Mouse (Mus musculus): ENCODE data around the gene Mrps18a.

Mrps18a gene

DNA sequence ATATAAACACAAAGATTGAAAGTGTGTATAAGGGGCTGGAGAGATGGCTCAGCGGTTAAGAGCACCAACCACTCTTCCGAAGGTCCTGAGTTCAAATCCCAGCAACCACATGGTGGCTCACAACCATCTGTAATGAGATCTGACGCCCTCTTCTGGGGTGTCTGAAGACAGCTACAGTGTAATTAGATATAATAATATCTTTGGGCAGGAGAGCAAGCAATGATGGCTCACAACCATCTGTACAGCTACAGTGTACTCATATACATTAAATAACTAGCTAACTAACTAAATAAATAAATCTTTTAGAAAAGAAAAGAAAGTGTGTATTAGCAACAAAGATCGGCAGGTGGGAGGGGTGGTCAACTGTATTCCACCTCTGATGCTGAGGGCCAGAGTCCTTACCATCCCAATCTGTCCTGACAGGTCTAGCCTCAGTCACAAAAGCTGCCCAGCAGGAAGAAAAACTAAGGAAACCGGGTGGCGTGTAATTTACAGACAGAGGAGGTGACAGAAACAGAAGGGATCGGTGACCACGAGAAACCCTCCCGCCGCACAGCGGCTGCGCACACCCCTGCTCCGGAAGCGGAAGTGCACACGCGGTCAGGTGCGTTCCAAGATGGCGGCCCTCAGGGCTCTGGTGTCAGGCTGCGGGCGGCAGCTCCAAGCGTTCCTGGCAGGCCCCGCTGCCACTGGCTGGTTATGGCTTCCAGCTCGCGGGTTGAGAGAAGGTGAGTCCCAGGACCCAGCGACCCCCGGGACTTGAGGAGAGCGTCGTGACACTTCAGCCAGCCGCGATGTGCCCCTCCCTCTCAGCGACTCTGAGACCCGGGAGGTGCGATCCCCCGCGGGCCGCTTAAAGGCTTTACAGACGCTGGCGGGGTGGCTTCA, at the start of gene Mrps18a:
Mrps18a (plus strand) TSS at position 585 of the 888 bp plus-strand sequence.
- in situ Hi-C loops (cut with MboI, MseI) = no loop called here

DNA sequence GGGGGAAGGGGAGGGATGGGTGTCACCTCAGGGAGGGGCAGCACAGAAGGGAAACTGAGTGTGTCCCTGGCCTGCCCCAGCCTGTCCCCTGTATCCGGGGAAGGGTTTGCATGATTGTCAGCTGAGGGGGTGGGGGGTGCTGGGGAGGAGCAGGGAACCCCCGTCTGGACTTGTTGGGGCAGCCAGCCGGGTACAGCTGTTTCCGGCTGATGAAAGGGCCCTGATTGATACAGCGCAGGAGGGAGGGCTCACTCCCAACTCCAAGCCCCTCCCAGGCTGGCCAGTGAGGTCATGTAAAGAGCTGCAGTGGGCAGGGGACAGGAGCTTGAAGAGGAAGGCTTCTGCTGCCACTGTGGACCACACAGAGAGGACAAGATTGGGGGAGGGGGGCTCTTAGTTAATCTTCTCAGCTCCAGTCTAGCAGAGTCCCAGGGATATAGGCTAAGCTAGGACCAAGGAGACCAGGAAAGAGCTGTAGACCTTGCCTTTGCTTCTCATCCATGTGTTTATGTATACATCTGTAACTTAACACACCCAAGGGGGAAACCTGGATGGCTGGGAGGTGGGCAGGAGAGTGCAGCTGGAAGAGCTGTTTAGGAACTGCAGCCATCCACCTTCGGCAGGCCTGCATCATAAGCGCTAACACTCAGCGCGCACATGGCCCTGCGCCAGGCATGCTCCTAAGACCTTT, 47.4 kb upstream of the Mrps18a start:
- in situ Hi-C loops (cut with MboI, MseI) = no loop called here

DNA sequence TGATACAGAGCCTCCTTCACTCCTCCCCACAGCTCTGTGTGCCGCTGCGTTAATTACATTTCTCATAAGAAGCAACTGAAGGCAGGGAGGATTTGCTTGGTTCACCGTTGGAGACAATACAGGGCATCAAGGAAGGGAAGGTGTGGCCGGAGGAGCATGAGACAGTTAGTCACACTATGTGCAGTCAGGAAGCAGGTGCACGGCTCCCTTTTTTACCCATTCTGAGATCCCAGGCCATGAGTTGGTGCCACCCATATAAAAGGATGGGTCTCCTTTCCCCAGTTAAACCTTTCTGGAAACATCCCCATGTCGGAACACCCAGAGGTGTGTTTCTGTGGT, 46.8 kb upstream of the Mrps18a start:
- in situ Hi-C loops (cut with MboI, MseI) = no loop called here

DNA sequence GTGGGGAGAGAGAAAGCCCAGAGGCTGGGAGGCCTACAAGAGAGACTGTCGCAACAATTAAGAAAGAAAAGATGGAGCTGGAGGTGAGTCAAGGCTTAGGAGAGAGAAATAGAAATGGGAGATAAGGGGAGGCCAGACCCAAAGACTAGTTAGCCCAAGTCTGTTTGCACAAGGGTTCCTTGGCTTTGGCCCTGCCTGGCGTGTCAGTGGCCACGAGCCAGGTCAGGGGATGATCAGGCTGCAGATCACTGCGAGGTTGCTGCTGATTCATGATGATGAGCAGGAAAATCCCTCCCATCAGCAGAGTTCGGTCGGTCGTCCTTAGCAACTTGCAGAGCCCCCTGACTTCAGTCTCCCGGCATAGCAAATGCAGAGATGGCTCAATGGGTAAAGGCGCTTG, 40.7 kb upstream of the Mrps18a start:
- in situ Hi-C loops (cut with MboI, MseI) = loop anchor here (5.0 kb wide), 1 partner anchor 33 kb away; no protein-coding TSS in a partner anchor

- in situ Hi-C loops (cut with MboI, MseI) = loop anchor here (5.0 kb wide), 1 partner anchor 34 kb away; no protein-coding TSS in a partner anchor
Measured at GRCm38 (mm10) chr17:46071531-46071930, 39.3 kb upstream of the Mrps18a start.

- in situ Hi-C loops (cut with MboI, MseI) = loop anchor here (5.0 kb wide), 1 partner anchor 37 kb away; no protein-coding TSS in a partner anchor
Measured at GRCm38 (mm10) chr17:46073730-46074301, 37.0 kb upstream of the Mrps18a start.

- in situ Hi-C loops (cut with MboI, MseI) = loop anchor here (5.0 kb wide), 1 partner anchor 37 kb away; no protein-coding TSS in a partner anchor
Measured at GRCm38 (mm10) chr17:46074398-46075115, 36.2 kb upstream of the Mrps18a start.

GRCm38 (mm10) chr17:46075116-46075485, 35.7 kb upstream of the Mrps18a start:
- in situ Hi-C loops (cut with MboI, MseI) = no loop called here

GRCm38 (mm10) chr17:46075551-46076259, 35.1 kb upstream of the Mrps18a start:
- in situ Hi-C loops (cut with MboI, MseI) = no loop called here

DNA sequence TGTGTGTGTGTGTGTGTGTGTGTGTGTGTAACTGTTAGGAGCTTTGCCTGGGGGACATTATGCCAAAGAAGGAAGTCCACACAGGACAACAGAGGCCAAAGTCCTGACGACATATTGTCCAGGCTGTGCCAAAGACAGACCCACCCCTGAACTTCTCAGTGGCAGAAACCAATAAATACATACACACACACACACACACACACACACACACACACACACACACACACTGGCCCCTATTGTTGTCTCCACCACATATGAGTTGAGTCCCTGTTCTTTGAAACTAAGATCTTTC, 34.6 kb upstream of the Mrps18a start:
- in situ Hi-C loops (cut with MboI, MseI) = no loop called here

- in situ Hi-C loops (cut with MboI, MseI) = no loop called here
Measured at GRCm38 (mm10) chr17:46077921-46078534, 32.8 kb upstream of the Mrps18a start.

DNA sequence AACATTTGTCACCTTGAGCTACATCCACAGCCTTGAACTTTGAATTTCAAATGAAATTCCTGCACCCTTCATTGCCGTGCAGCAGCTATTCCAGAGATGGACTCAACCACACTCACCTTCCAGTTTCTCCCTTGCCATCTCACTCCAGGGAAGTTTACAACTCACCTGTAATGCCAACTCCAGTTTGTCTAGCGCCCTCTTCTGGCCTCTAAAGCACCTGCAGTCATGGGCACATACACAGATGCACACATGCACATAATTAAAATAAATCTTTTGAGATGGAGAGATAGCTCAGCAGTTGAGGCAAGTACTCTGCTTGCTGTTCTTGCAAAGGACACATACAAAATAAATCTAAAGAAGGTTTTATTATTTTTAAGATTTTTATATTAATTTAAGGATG, 31.7 kb upstream of the Mrps18a start:
- in situ Hi-C loops (cut with MboI, MseI) = no loop called here

GRCm38 (mm10) chr17:46080388-46080787, 30.4 kb upstream of the Mrps18a start:
- in situ Hi-C loops (cut with MboI, MseI) = no loop called here

DNA sequence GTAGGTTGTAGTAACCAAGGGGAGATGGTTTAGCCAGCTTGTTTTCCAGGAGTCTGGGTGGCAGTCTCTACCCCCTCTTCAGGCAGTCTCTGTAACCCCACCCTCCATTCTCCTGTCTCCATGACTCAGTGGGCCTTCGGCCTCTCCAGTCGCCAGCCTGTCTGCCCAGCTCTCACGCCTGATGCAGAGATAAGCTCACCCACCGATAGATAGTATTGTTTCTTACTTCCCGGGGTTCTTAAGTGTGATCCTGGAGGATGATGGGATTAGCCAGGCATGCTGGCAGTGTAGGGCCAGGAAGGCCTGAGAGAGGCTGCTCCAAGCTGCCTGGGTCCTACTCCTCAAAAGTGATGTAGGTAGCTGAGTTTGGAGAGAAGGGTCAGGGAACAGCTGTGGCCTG, 29.7 kb upstream of the Mrps18a start:
- in situ Hi-C loops (cut with MboI, MseI) = no loop called here

- in situ Hi-C loops (cut with MboI, MseI) = no loop called here
Measured at GRCm38 (mm10) chr17:46081657-46082056, 29.1 kb upstream of the Mrps18a start.

GRCm38 (mm10) chr17:46083381-46083780, 27.4 kb upstream of the Mrps18a start:
- in situ Hi-C loops (cut with MboI, MseI) = no loop called here

- in situ Hi-C loops (cut with MboI, MseI) = no loop called here
Measured at GRCm38 (mm10) chr17:46084091-46084501, 26.7 kb upstream of the Mrps18a start.

GRCm38 (mm10) chr17:46086341-46086870, 24.4 kb upstream of the Mrps18a start:
- in situ Hi-C loops (cut with MboI, MseI) = no loop called here

DNA sequence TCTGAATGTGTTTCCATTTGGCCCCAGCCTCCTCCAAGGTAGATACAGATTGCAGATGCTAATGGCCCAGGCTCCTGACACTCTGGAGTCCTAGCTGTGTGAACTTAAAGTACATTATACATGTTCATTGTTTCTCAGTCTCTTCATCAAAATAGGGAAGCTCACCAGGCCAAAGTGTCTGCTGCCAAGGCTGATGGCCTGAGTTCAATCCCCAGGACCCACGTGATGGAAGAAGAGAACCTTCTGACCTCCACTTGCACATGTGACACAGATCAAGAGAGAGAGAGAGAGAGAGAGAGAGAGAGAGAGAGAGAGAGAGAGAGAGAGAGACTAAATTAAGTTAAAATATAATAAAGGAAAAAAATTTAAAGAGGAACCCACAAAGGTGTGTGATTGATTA, 19.4 kb upstream of the Mrps18a start:
- in situ Hi-C loops (cut with MboI, MseI) = no loop called here

- in situ Hi-C loops (cut with MboI, MseI) = no loop called here
Measured at GRCm38 (mm10) chr17:46091899-46092298, 18.9 kb upstream of the Mrps18a start.

DNA sequence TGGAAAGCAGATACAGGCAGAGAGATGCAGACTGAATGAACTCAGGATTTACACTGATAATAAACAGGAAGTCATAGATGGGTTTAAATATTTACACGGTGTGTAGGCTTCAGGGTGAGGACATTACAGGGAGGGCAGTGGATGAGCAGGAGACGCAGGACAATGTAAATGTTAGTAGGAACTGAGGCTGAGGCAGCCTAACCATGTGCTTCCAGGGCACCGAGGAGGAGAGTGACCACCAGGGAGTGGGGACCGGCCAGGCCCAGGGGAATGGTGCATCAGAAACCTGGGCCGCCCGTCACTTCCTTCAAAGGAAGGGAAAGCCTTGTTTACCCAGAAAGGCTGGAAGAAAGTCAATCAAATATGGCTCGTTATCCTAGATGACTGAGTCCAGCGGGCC, 12.3 kb upstream of the Mrps18a start:
- in situ Hi-C loops (cut with MboI, MseI) = no loop called here
